Mouse (Mus musculus): ENCODE results near the gene Irf6.

DNA sequence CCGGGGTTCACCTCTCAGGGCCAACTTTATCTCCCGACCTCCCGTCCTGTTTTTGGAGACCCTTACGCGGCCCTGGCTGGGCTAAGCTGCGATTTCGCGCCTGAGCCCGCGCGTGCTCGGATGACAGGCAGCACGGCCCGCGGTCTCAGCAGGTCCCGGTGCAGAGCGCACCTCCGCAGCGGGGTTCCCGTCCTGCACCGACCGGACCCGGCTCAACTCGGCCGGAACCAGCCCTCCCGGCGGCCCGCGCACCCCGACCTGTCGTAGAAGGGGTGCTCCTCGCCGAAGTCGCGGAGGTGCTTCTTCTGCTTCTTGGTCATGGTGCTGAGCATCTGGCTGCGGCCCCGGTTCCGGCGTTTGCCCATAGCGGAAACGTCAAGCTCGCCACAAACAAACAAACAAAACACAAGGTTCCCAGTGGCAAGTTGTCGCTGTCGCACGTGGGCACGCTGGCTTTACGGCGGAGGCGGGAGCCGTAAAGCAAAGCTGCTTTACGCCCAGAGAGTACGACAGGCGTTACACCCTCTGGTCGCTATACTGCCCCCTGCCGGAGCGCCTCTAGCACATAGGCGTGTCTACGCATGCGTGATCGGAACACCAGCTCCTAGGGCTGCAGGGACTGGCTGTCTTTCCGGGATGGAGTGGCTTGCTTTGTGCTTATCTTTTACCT is 23.0 kb upstream of the Irf6 start, which contains the start of gene Diexf:
- TF ChIP-seq CTCF (IDR thresholded peaks at IDR 0.05; ENCODE audit: insufficient read depth, low read length) (peak; percentile 89), POLR2A (IDR thresholded peaks at IDR 0.05; ENCODE audit: borderline replicate concordance, extremely low read depth, low read depth, low read length) (peak; percentile 74; the same call in 1 of the 2 replicates)

Measured in lung, adult 2 months (tissue).